Mouse (Mus musculus) adrenal gland, postnatal 14 days (tissue): ENCODE results near the gene Tmem132c. TPM values are rescaled to one million over a fixed set of nuclear protein-coding genes. Genes with fewer than 3 reads are reported as not detected.
A peak's percentile ranks its signal among the peaks of the same experiment; 100 is the strongest.

ENCODE experiments used
- DNase-seq: peaks from one replicate; pipeline ENCODE4 v3.0.0; 2021; ENCODE audit warnings: mixed read lengths
- total RNA-seq: library from RNA; stranded (reverse); gene quantifications from 2 replicates; pipeline ENCODE4 v1.2.3, GENCODE M21; 2021

The Tmem132c gene
- total RNA-seq, 1 experiment from 2014 or later: 1.0 TPM

GRCm38 (mm10) chr5:127286886-127287285 lies 45.3 kb downstream of the Tmem132c start:
- no peak for DNase-seq

GRCm38 (mm10) chr5:127289659-127290058 lies 48.1 kb downstream of the Tmem132c start:
- no peak for DNase-seq

GRCm38 (mm10) chr5:127290461-127291250 lies 49.0 kb downstream of the Tmem132c start:
- no peak for DNase-seq

- DNase-seq: no peak
Measured at GRCm38 (mm10) chr5:127291581-127291980, 50.0 kb downstream of the Tmem132c start.

GRCm38 (mm10) chr5:127293698-127294097 lies 52.1 kb downstream of the Tmem132c start:
- DNase-seq: no peak

GRCm38 (mm10) chr5:127297461-127297860 lies 55.9 kb downstream of the Tmem132c start:
- no peak for DNase-seq

- no peak for DNase-seq
Measured at GRCm38 (mm10) chr5:127298060-127298459, 56.5 kb downstream of the Tmem132c start.

GRCm38 (mm10) chr5:127299010-127299409 lies 57.4 kb downstream of the Tmem132c start:
- no peak for DNase-seq

GRCm38 (mm10) chr5:127300597-127301254 lies 59.1 kb downstream of the Tmem132c start:
- peak; percentile 75 for DNase-seq

GRCm38 (mm10) chr5:127305312-127305711 lies 63.7 kb downstream of the Tmem132c start:
- no peak for DNase-seq

- DNase-seq: no peak
Measured at GRCm38 (mm10) chr5:127305719-127306118, 64.1 kb downstream of the Tmem132c start.

- no peak for DNase-seq
Measured at GRCm38 (mm10) chr5:127306726-127307125, 65.1 kb downstream of the Tmem132c start.

GRCm38 (mm10) chr5:127310318-127311004 lies 68.9 kb downstream of the Tmem132c start:
- no peak for DNase-seq

- DNase-seq: no peak
Measured at GRCm38 (mm10) chr5:127311005-127311331, 69.4 kb downstream of the Tmem132c start.

- no peak for DNase-seq
Measured at GRCm38 (mm10) chr5:127313634-127314033, 72.0 kb downstream of the Tmem132c start.

GRCm38 (mm10) chr5:127319096-127319779 lies 77.6 kb downstream of the Tmem132c start:
- peak; percentile 44 for DNase-seq

GRCm38 (mm10) chr5:127324645-127325044 lies 83.0 kb downstream of the Tmem132c start:
- DNase-seq: no peak

GRCm38 (mm10) chr5:127336048-127336907 lies 94.7 kb downstream of the Tmem132c start:
- DNase-seq: peak; percentile 50

GRCm38 (mm10) chr5:127336908-127337265 lies 95.3 kb downstream of the Tmem132c start:
- DNase-seq: no peak

GRCm38 (mm10) chr5:127339016-127339435 lies 97.4 kb downstream of the Tmem132c start:
- no peak for DNase-seq

GRCm38 (mm10) chr5:127341158-127341557 lies 99.5 kb downstream of the Tmem132c start:
- no peak for DNase-seq

GRCm38 (mm10) chr5:127344721-127345120 lies 103.1 kb downstream of the Tmem132c start:
- DNase-seq: no peak
